Mouse (Mus musculus): ENCODE measurements at regions not wholly inside any gene's neighbourhood (a gene's known extent, or its start where the extent isn't known, plus 50 kb on each side); places are given as distances from the start of the nearest gene placed in this dataset.

DNA sequence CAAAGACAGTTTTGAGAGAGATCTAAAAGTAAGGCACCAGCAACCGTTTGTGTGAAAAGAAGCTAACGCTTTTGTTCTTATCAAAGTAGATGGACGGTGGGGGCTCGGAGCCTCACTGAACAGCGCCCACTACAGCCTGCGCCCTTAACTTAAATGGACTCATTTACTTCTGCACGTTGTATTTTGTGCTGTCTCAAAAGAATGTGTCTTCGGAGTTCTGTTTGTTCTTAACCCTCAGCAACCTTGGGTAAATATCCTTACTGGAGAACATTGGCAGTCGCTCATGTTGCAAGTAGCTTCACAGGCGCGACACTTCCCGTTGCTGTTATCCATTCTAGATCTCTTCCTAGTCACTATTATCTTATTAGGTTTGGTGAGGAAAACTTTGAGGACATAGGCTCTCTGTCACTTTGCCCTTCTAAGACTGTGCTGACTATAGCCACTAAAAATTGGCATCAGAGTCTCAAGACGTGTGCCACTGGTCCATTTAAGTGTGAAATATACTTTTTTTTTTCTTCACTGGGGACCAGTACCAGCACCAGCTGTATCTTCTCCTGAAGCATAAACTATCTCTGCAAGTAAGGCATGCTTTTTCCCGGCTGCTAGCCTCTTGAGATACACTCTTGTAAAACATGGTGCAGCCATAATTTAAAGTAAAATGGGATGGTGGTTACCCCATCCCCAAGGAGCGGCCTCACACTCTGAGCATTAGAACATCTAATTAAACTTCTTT is 507.0 kb upstream of the Kif2a start:
- TF ChIP-seq POLR2A (IDR thresholded peaks at IDR 0.05; ENCODE audit: borderline replicate concordance, insufficient read depth, low read length) (no peak), CTCF (IDR thresholded peaks at IDR 0.05; ENCODE audit: borderline replicate concordance, insufficient read depth, low read depth, low read length) (no peak)
- no peak overlapping the region for H3K27ac ChIP-seq (ENCODE audit: insufficient read depth, low read length)
- no peak overlapping the region for H3K4me3 ChIP-seq (replicated peaks; ENCODE audit: insufficient read depth, low read depth, low read length)
- H3K27me3 ChIP-seq (ENCODE audit: control insufficient read depth, insufficient read depth, low read length) = no peaks in the 10 kb centered on the region
- H3K4me1 ChIP-seq (ENCODE audit: control insufficient read depth, insufficient read depth, low read length) = no peaks in the 10 kb centered on the region
- WGBS = 81% methylated on average over 15 of the region's 15 CpGs
- no peak for DNase-seq

DNA sequence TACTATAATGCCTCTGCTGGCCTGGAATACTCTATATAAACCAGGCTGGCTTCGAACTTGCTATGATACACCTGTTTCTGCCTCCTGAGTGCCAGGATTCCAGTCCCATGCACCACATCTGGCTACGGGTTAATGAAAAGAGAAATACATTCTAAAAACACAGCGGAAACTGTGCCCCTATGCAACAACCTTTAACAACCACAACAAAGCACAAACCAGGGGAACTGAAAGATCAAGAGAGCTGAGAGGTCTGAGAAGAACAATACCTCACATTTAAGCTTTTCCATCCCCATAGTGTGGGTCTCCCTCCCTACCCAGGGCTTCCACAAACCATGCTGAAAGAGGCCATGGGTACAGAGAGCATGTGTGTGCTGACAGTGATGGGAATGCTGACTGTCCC is 501.0 kb upstream of the Kif2a start:
- Histone ChIP-seq H3K4me3 (replicated peaks; ENCODE audit: insufficient read depth, low read depth, low read length) (no peak overlapping the region), H3K27me3 (ENCODE audit: control insufficient read depth, insufficient read depth, low read length) (no peaks in the 10 kb centered on the region), H3K4me1 (ENCODE audit: control insufficient read depth, insufficient read depth, low read length) (no peaks in the 10 kb centered on the region), H3K27ac (ENCODE audit: insufficient read depth, low read length) (no peak overlapping the region)
- TF ChIP-seq CTCF (IDR thresholded peaks at IDR 0.05; ENCODE audit: borderline replicate concordance, insufficient read depth, low read depth, low read length) (no peak), POLR2A (IDR thresholded peaks at IDR 0.05; ENCODE audit: borderline replicate concordance, insufficient read depth, low read length) (no peak)
- 88% methylated on average over 3 of the region's 3 CpGs for WGBS
- DNase-seq = no peak

DNA sequence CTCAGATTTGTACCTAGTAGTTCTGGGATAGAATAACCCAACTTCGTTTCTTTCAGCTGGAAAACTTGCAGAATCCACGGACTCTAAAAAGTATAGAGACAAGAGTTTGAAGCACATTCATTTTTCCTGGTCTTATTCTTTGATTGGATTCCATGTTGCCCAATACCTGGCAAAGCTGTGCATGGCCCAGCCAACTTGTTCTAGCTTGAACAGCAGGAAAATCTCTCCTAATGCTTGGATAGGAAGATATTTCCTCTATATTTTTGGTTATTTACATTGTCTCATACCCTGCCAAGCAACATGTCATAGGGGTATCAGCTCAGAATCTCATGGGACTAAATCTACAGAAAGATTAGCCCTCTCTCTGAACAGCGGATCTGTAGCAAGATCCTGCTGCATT is 492.3 kb upstream of the Kif2a start:
- TF ChIP-seq CTCF (IDR thresholded peaks at IDR 0.05; ENCODE audit: borderline replicate concordance, insufficient read depth, low read depth, low read length) (no peak), POLR2A (IDR thresholded peaks at IDR 0.05; ENCODE audit: borderline replicate concordance, insufficient read depth, low read length) (no peak)
- H3K27me3 ChIP-seq (ENCODE audit: control insufficient read depth, insufficient read depth, low read length) = no peaks in the 10 kb centered on the region
- WGBS = 88% methylated on average over 3 of the region's 3 CpGs
- no peak overlapping the region for H3K4me3 ChIP-seq (replicated peaks; ENCODE audit: insufficient read depth, low read depth, low read length)
- no peak overlapping the region for H3K27ac ChIP-seq (ENCODE audit: insufficient read depth, low read length)
- no peaks in the 10 kb centered on the region for H3K4me1 ChIP-seq (ENCODE audit: control insufficient read depth, insufficient read depth, low read length)
- DNase-seq = no peak

DNA sequence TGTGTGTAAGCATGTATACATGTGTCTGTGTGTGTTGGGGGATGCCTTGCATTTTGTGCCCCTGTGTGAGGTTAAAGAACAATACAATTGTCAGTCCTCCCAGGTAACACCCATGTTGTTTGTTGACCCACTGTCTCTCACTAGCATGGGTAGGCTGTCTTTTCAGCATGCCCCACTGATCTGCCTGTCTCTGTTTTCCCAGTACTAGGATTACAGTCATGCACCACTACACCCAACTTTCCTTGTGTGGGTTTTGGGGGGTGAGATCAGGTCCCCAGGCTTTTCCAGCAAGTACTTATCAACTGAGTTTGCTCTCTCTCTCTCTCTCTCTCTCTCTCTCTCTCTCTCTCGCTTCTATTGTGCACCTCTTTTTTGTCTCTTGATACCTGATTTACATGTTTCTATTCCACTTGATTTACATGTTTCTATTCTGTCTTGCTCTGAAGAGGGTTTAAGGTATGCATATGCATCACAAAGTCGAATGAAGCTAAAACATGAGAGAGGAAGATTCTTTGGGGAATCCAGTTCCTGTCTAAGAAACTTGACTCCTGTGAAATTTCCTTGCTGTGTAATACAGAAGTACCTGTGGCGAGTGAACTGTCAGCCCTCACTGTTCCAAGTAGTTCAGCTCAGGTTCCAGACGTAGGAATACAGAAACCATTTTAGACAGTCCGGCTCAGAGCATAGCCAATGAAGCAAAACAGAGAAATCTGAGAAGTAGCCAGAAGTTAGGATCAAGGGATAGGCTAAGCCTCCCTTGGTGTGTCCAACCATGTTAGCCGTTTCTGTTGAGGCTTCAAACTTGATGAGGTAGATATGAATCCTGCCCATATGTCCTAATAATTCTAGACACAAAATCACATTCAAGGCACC is 491.6 kb upstream of the Kif2a start:
- WGBS = 62% methylated on average over 6 of the region's 6 CpGs
- Histone ChIP-seq H3K27ac (ENCODE audit: insufficient read depth, low read length) (no peak overlapping the region), H3K4me3 (replicated peaks; ENCODE audit: insufficient read depth, low read depth, low read length) (no peak overlapping the region), H3K4me1 (ENCODE audit: control insufficient read depth, insufficient read depth, low read length) (no peaks in the 10 kb centered on the region), H3K27me3 (ENCODE audit: control insufficient read depth, insufficient read depth, low read length) (no peaks in the 10 kb centered on the region)
- no peak for TF ChIP-seq CTCF (IDR thresholded peaks at IDR 0.05; ENCODE audit: borderline replicate concordance, insufficient read depth, low read depth, low read length)
- TF ChIP-seq POLR2A (IDR thresholded peaks at IDR 0.05; ENCODE audit: borderline replicate concordance, insufficient read depth, low read length) = no peak
- no peak for DNase-seq

DNA sequence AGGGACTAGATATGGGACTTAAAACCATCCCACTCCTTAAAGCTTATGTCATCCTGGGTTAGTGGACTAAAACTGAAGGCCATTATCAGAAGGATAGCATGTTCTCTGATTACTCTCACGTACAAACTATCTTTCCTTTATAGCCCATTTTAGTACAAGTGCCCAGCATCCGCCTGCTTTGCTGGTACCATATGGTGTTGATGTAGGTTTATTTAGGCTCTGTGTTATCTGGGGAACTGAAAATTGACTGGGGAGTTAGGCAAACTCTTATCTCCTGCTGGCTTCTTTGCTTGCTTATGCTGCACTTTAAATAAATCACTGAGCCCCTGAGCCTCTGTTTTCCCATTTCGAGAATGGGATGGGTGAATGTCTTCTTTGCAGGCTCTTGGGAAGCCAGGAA is 485.4 kb upstream of the Kif2a start:
- DNase-seq = no peak
- TF ChIP-seq POLR2A (IDR thresholded peaks at IDR 0.05; ENCODE audit: borderline replicate concordance, insufficient read depth, low read length) (no peak), CTCF (IDR thresholded peaks at IDR 0.05; ENCODE audit: borderline replicate concordance, insufficient read depth, low read depth, low read length) (no peak)
- 80% methylated on average over 3 of the region's 3 CpGs for WGBS
- H3K4me1 ChIP-seq (ENCODE audit: control insufficient read depth, insufficient read depth, low read length) = no peaks in the 10 kb centered on the region
- no peaks in the 10 kb centered on the region for H3K27me3 ChIP-seq (ENCODE audit: control insufficient read depth, insufficient read depth, low read length)
- H3K27ac ChIP-seq (ENCODE audit: insufficient read depth, low read length) = no peak overlapping the region
- H3K4me3 ChIP-seq (replicated peaks; ENCODE audit: insufficient read depth, low read depth, low read length) = no peak overlapping the region

DNA sequence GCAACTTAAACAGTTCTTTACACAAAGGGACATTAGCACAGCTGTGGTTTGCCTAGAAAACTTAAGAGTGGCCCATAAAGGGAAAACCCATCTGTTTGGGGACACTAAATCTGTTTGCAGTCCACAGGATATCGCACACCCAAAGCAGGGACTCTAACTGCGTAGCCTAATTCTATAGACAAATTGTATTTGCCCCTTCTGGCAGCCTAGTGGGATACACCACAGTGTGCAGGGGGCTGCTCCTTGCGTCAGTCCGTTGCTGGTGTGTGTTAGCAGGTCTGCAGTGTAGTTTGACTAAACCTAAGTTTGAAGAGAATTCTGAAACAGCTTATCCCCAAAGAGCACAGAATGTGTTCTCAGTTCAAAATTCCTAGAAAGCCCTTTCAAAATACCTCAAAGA is 484.9 kb upstream of the Kif2a start:
- 93% methylated on average over 4 of the region's 4 CpGs for WGBS

DNA sequence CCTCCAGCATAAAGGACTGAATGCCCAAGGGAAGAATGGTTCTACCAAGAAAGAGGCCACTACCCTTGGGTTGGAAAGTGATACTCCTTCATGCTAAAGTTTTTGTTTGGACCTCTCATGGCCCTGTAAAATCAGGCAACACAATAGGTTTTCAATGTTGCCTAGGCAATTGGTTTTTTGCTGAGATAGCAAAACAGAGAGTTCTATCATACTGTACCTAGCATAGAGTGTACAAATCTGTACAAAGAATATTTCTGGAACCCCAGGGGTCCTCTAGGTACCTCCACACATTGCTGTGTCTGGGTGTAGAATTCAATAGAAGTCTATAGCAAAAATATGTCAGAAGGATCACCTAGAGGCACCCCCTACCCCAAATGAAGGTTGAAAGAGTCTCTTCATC is 483.4 kb upstream of the Kif2a start:
- Histone ChIP-seq H3K27me3 (ENCODE audit: control insufficient read depth, insufficient read depth, low read length) (no peaks in the 10 kb centered on the region), H3K4me3 (replicated peaks; ENCODE audit: insufficient read depth, low read depth, low read length) (no peak overlapping the region), H3K4me1 (ENCODE audit: control insufficient read depth, insufficient read depth, low read length) (no peaks in the 10 kb centered on the region), H3K27ac (ENCODE audit: insufficient read depth, low read length) (no peak overlapping the region)
- TF ChIP-seq POLR2A (IDR thresholded peaks at IDR 0.05; ENCODE audit: borderline replicate concordance, insufficient read depth, low read length) = no peak
- no peak for TF ChIP-seq CTCF (IDR thresholded peaks at IDR 0.05; ENCODE audit: borderline replicate concordance, insufficient read depth, low read depth, low read length)
- no peak for DNase-seq

More for the DNA sequence above, 484.9 kb upstream of the Kif2a start:
- no peak overlapping the region for H3K27ac ChIP-seq (ENCODE audit: insufficient read depth, low read length)
- H3K4me1 ChIP-seq (ENCODE audit: control insufficient read depth, insufficient read depth, low read length) = no peaks in the 10 kb centered on the region
- no peak for TF ChIP-seq POLR2A (IDR thresholded peaks at IDR 0.05; ENCODE audit: borderline replicate concordance, insufficient read depth, low read length)
- no peak for TF ChIP-seq CTCF (IDR thresholded peaks at IDR 0.05; ENCODE audit: borderline replicate concordance, insufficient read depth, low read depth, low read length)
- no peak overlapping the region for H3K4me3 ChIP-seq (replicated peaks; ENCODE audit: insufficient read depth, low read depth, low read length)
- no peaks in the 10 kb centered on the region for H3K27me3 ChIP-seq (ENCODE audit: control insufficient read depth, insufficient read depth, low read length)
- DNase-seq = no peak

DNA sequence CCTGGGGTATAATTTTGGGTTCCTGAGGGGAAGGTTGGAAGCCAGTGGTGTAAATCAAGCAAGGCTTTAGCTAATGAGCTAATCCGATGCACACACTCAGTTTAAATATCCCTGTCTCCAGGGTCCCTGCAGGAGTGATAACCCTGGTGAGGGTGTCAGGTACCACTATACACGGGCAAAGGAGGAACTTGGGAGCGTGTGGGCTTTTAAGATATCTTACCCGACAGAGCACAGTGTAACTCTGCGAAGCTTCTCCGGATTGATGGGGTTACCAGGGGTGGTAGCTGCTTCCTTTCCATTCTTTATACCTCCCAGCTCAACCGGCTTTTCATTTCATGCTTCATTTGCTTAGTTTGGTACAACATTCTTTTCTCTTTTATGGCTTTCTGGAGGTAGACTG is 480.3 kb upstream of the Kif2a start:
- DNase-seq = no peak
- Histone ChIP-seq H3K4me1 (ENCODE audit: control insufficient read depth, insufficient read depth, low read length) (no peaks in the 10 kb centered on the region), H3K27ac (ENCODE audit: insufficient read depth, low read length) (no peak overlapping the region), H3K4me3 (replicated peaks; ENCODE audit: insufficient read depth, low read depth, low read length) (no peak overlapping the region), H3K27me3 (ENCODE audit: control insufficient read depth, insufficient read depth, low read length) (no peaks in the 10 kb centered on the region)
- no peak for TF ChIP-seq POLR2A (IDR thresholded peaks at IDR 0.05; ENCODE audit: borderline replicate concordance, insufficient read depth, low read length)
- TF ChIP-seq CTCF (IDR thresholded peaks at IDR 0.05; ENCODE audit: borderline replicate concordance, insufficient read depth, low read depth, low read length) = no peak
- 71% methylated on average over 7 of the region's 7 CpGs for WGBS

All from cerebellum, adult 2 months (tissue).